Mouse (Mus musculus) hindbrain, embryonic 16.5 days (tissue): ENCODE measurements around the gene Actg1. TPM values are rescaled to one million over a fixed set of nuclear protein-coding genes. Genes with fewer than 3 reads are reported as not detected.

ENCODE experiments used
- microRNA-seq: library from miRNA; unstranded; fragments of <30 nt; microRNA quantifications from one replicate; pipeline ENCODE4, GENCODE M21; 2017
- polyA plus RNA-seq: library from polyadenylated mRNA; unstranded; fragments of >200 nt; fragmentation: Nextera tagmentation; extraction: Ambion mirVana; gene quantifications from 2 replicates; pipeline ENCODE4 v1.2.1, GENCODE M21; 2015

Actg1 gene
- polyA plus RNA-seq, 1 experiment from 2014 or later, result 4,199 TPM

Small RNA genes within 50 kb of the gene (microRNA-seq; reads per million reads assigned to microRNA genes)
- gene Gm23419 (not detected), gene Mir6935 (1.7 reads per million)

Other genes with a start within 250 kb of the Actg1 start
- 20.5 and 22.9 TPM in 2 replicates for gene Tepsin, start 249.8 kb downstream of the Actg1 start, polyA plus RNA-seq
- 47.1 and 62.7 TPM in 2 replicates for gene Ndufaf8, start 249.6 kb downstream of the Actg1 start, polyA plus RNA-seq
- gene Slc38a10, start 197.2 kb downstream of the Actg1 start, polyA plus RNA-seq, result 114 and 122 TPM in 2 replicates
- 7.8 and 9.7 TPM in 2 replicates for gene Bahcc1, start 115.6 kb downstream of the Actg1 start, polyA plus RNA-seq
- gene Fscn2, start 13.0 kb upstream of the Actg1 start, polyA plus RNA-seq, result 0.66 and 1.6 TPM in 2 replicates
- 103 and 109 TPM in 2 replicates for gene Faap100, start 30.2 kb upstream of the Actg1 start, polyA plus RNA-seq
- 28.7 and 33.2 TPM in 2 replicates for gene Nploc4, start 89.2 kb upstream of the Actg1 start, polyA plus RNA-seq
- not detected in 2 replicates for gene Tspan10, start 94.1 kb upstream of the Actg1 start, polyA plus RNA-seq
- gene Pde6g, start 105.0 kb upstream of the Actg1 start, polyA plus RNA-seq, result 0.30 TPM in 1 of 2 replicates, not detected in the other
- gene Oxld1, start 109.5 kb upstream of the Actg1 start, polyA plus RNA-seq, result 10.8 and 15.8 TPM in 2 replicates
- gene Ccdc137, start 109.6 kb upstream of the Actg1 start, polyA plus RNA-seq, result 23.5 and 25.9 TPM in 2 replicates
- gene Arl16, start 119.1 kb upstream of the Actg1 start, polyA plus RNA-seq, result 60.5 and 68.1 TPM in 2 replicates
- 135 and 137 TPM in 2 replicates for gene Mrpl12, start 136.1 kb upstream of the Actg1 start, polyA plus RNA-seq
- gene Slc25a10, start 143.3 kb upstream of the Actg1 start, polyA plus RNA-seq, result 31.2 and 31.5 TPM in 2 replicates
- 0.92 and 1.0 TPM in 2 replicates for gene Gcgr, start 182.2 kb upstream of the Actg1 start, polyA plus RNA-seq
- 243 and 245 TPM in 2 replicates for gene Mcrip1, start 201.2 kb upstream of the Actg1 start, polyA plus RNA-seq
- 0.64 TPM in 1 of 2 replicates, not detected in the other for gene Ppp1r27, start 202.6 kb upstream of the Actg1 start, polyA plus RNA-seq
- gene P4hb, start 224.7 kb upstream of the Actg1 start, polyA plus RNA-seq, result 252 and 298 TPM in 2 replicates
- gene Arhgdia, start 233.1 kb upstream of the Actg1 start, polyA plus RNA-seq, result 501 and 544 TPM in 2 replicates
- gene Alyref, start 249.8 kb upstream of the Actg1 start, polyA plus RNA-seq, result 55.8 and 202 TPM in 2 replicates
- 194 and 203 TPM in 2 replicates for gene Anapc11, start 249.9 kb upstream of the Actg1 start, polyA plus RNA-seq